Mouse (Mus musculus): Measurements from ENCODE around the gene Kif26b.

DNA sequence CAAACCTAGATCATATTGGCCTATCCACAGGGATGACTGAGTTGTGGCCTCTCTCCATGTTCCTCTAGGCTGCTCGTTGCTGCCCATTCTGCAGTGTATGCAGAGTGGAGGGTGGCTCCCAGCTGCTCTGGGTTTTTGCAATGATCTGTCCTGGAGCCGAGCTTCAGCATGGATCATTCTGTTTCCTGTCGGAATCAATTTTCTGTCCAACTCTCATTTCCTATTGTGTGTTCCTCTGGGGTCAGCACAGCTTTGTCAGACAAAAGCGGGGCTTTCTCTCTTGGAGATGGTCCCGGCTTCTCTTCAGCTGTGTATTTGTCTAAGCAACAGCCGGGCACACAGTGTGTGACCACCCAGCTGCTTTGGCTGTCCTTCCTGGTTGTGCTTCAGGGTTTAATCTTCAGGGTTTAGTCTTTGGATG lies 98.0 kb downstream of the Kif26b start:
- TF ChIP-seq CTCF (IDR thresholded peaks at IDR 0.05; ENCODE audit: low read depth, low read length) (no peak), POLR2A (IDR thresholded peaks at IDR 0.05; ENCODE audit: borderline replicate concordance, low read depth, low read length) (no peak)
